Mouse (Mus musculus) forebrain, embryonic 13.5 days (tissue): ENCODE data around the gene Zfp536. TPM values are rescaled to one million over a fixed set of nuclear protein-coding genes. Genes with fewer than 3 reads are reported as not detected.
A peak's percentile ranks its signal among the peaks of the same experiment; 100 is the strongest.

ENCODE experiments used
- ATAC-seq: fragments of 200-750 bp; cut with Nextera tagmentation; 2 replicates; pipeline ENCODE4 v1.8.0; 2017
- H3K27ac ChIP-seq: fragments of 300-500 bp; sonication (generic); 2 replicates; pipeline ENCODE4 v1.5.1; 2015; ENCODE audit warnings: inconsistent platforms, mild to moderate bottlenecking, moderate library complexity
- H3K27me3 ChIP-seq: fragments of 300-500 bp; sonication (generic); 2 replicates; pipeline ENCODE4 v1.6.1; 2015; ENCODE audit warnings: mild to moderate bottlenecking, inconsistent platforms
- H3K36me3 ChIP-seq: fragments of 300-500 bp; sonication (generic); 2 replicates; pipeline ENCODE4 v1.6.1; 2015; ENCODE audit warnings: mild to moderate bottlenecking, inconsistent platforms; ENCODE audit not compliant: poor library complexity, severe bottlenecking
- H3K4me1 ChIP-seq: fragments of 300-500 bp; sonication (generic); 2 replicates; pipeline ENCODE4 v1.6.1; 2015; ENCODE audit warnings: inconsistent platforms
- H3K4me2 ChIP-seq: fragments of 300-500 bp; sonication (generic); 2 replicates; pipeline ENCODE4 v1.6.1; 2015; ENCODE audit warnings: inconsistent platforms, mild to moderate bottlenecking, moderate library complexity
- H3K4me3 ChIP-seq: fragments of 300-500 bp; sonication (generic); 2 replicates; pipeline ENCODE4 v1.5.1; 2015; ENCODE audit warnings: mild to moderate bottlenecking, inconsistent platforms
- H3K9ac ChIP-seq: fragments of 300-500 bp; sonication (generic); 2 replicates; pipeline ENCODE4 v1.6.1; 2015; ENCODE audit warnings: mild to moderate bottlenecking, inconsistent platforms
- H3K9me3 ChIP-seq: fragments of 300-500 bp; sonication (generic); replicated peaks from 2 replicates; pipeline ENCODE4 v1.6.1; 2016; ENCODE audit warnings: inconsistent platforms
- WGBS: fragments of 180-500 bp; shearing (Covaris S2); methylation state at CpG from one replicate; pipeline ENCODE4 v1.1.7; 2015; 5-methylcytosine and 5-hydroxymethylcytosine counted together
- polyA plus RNA-seq: library from polyadenylated mRNA; unstranded; fragments of >200 nt; fragmentation: Nextera tagmentation; extraction: Ambion mirVana; gene quantifications from 2 replicates; pipeline ENCODE4 v1.2.1, GENCODE M21; 2015

Zfp536 gene
- polyA plus RNA-seq, 1 experiment from 2014 or later = 39.7 TPM

- H3K9me3 ChIP-seq = no peaks in the 10 kb centered on the region
- peaks cover 22% of the 10 kb centered on the region for H3K4me1 ChIP-seq
- no peak overlapping the region for H3K9ac ChIP-seq
- ATAC-seq = no peak
- no peaks in the 10 kb centered on the region; the same call in 1 of the 2 replicates for H3K36me3 ChIP-seq
- no peak overlapping the region for H3K4me3 ChIP-seq
- no peak overlapping the region for H3K4me2 ChIP-seq
- WGBS = 94% methylated on average over 7 of the region's 7 CpGs
- no peak overlapping the region for H3K27ac ChIP-seq
- H3K27me3 ChIP-seq = no peaks in the 10 kb centered on the region
Observed at GRCm38 (mm10) chr7:37663676-37664365, 109.6 kb downstream of the Zfp536 start.

GRCm38 (mm10) chr7:37648671-37649070 is 124.8 kb downstream of the Zfp536 start:
- no peak overlapping the region for H3K9ac ChIP-seq
- 0 out of 2 replicates have a peak, but pooled peaks cover 5% of the 10 kb centered on the region for H3K9me3 ChIP-seq
- no peak for ATAC-seq
- peaks cover 2% of the 10 kb centered on the region for H3K36me3 ChIP-seq
- H3K4me1 ChIP-seq = peaks cover 43% of the 10 kb centered on the region
- no peaks in the 10 kb centered on the region for H3K27me3 ChIP-seq
- H3K27ac ChIP-seq = 0 out of 2 replicates have a peak overlapping the region, but pooled peaks have one; percentile 10
- no peak overlapping the region for H3K4me2 ChIP-seq
- 86% methylated on average over 11 of the region's 11 CpGs for WGBS
- no peak overlapping the region for H3K4me3 ChIP-seq

- ATAC-seq = no peak
- Histone ChIP-seq H3K9ac (no peak overlapping the region), H3K27ac (0 out of 2 replicates have a peak overlapping the region, but pooled peaks have one; percentile 10), H3K9me3 (0 out of 2 replicates have a peak, but pooled peaks cover 2% of the 10 kb centered on the region), H3K36me3 (peaks cover 7% of the 10 kb centered on the region), H3K27me3 (no peaks in the 10 kb centered on the region), H3K4me1 (peaks cover 43% of the 10 kb centered on the region), H3K4me2 (no peak overlapping the region), H3K4me3 (no peak overlapping the region)
- 91% methylated on average over 21 of the region's 21 CpGs for WGBS
Observed at GRCm38 (mm10) chr7:37647917-37648615, 125.4 kb downstream of the Zfp536 start.

- Histone ChIP-seq H3K4me2 (no peak overlapping the region), H3K9me3 (no peaks in the 10 kb centered on the region; the same call in 1 of the 2 replicates), H3K9ac (no peak overlapping the region), H3K36me3 (peaks cover 11% of the 10 kb centered on the region), H3K27me3 (no peaks in the 10 kb centered on the region), H3K4me1 (peaks cover 18% of the 10 kb centered on the region), H3K27ac (peak overlapping the region; percentile 32; the same call in 1 of the 2 replicates), H3K4me3 (no peak overlapping the region)
- 15% methylated on average over 12 of the region's 12 CpGs for WGBS
- no peak for ATAC-seq
Observed at GRCm38 (mm10) chr7:37639740-37640397, 133.6 kb downstream of the Zfp536 start.

- 0 out of 2 replicates have a peak, but pooled peaks cover 4% of the 10 kb centered on the region for H3K36me3 ChIP-seq
- H3K4me2 ChIP-seq = no peak overlapping the region
- ATAC-seq = no peak
- no peak overlapping the region for H3K4me3 ChIP-seq
- no peak overlapping the region for H3K27ac ChIP-seq
- peaks cover 5% of the 10 kb centered on the region for H3K4me1 ChIP-seq
- H3K9ac ChIP-seq = no peak overlapping the region
- H3K9me3 ChIP-seq = no peaks in the 10 kb centered on the region; the same call in 1 of the 2 replicates
- WGBS = 84% methylated on average over 5 of the region's 5 CpGs
- no peaks in the 10 kb centered on the region for H3K27me3 ChIP-seq
Observed at GRCm38 (mm10) chr7:37634812-37635211, 138.6 kb downstream of the Zfp536 start.

- no peak overlapping the region for H3K27ac ChIP-seq
- 82% methylated on average over 7 of the region's 7 CpGs for WGBS
- ATAC-seq = no peak
- peaks cover 39% of the 10 kb centered on the region for H3K4me1 ChIP-seq
- H3K4me3 ChIP-seq = no peak overlapping the region
- H3K9me3 ChIP-seq = no peaks in the 10 kb centered on the region
- H3K4me2 ChIP-seq = no peak overlapping the region
- no peaks in the 10 kb centered on the region for H3K36me3 ChIP-seq
- no peaks in the 10 kb centered on the region for H3K27me3 ChIP-seq
- no peak overlapping the region for H3K9ac ChIP-seq
Observed at GRCm38 (mm10) chr7:37630410-37630809, 143.0 kb downstream of the Zfp536 start.

GRCm38 (mm10) chr7:37627897-37628510 is 145.4 kb downstream of the Zfp536 start:
- no peaks in the 10 kb centered on the region for H3K9me3 ChIP-seq
- no peak overlapping the region for H3K4me3 ChIP-seq
- H3K4me1 ChIP-seq = peaks cover 58% of the 10 kb centered on the region
- WGBS = 19% methylated on average over 6 of the region's 6 CpGs
- no peak overlapping the region for H3K4me2 ChIP-seq
- no peaks in the 10 kb centered on the region for H3K27me3 ChIP-seq
- H3K36me3 ChIP-seq = no peaks in the 10 kb centered on the region
- H3K9ac ChIP-seq = no peak overlapping the region
- no peak for ATAC-seq
- peak overlapping the region; percentile 75 for H3K27ac ChIP-seq

GRCm38 (mm10) chr7:37625758-37626157 is 147.7 kb downstream of the Zfp536 start:
- H3K4me1 ChIP-seq = peaks cover 57% of the 10 kb centered on the region
- peak overlapping the region; percentile 32; the same call in 1 of the 2 replicates for H3K4me2 ChIP-seq
- WGBS = 7% methylated on average over 8 of the region's 8 CpGs
- peak overlapping the region; percentile 72 for H3K27ac ChIP-seq
- no peak overlapping the region for H3K4me3 ChIP-seq
- no peaks in the 10 kb centered on the region for H3K9me3 ChIP-seq
- no peak overlapping the region for H3K9ac ChIP-seq
- no peaks in the 10 kb centered on the region for H3K27me3 ChIP-seq
- peak; percentile 46 for ATAC-seq
- H3K36me3 ChIP-seq = no peaks in the 10 kb centered on the region

GRCm38 (mm10) chr7:37624759-37625340 is 148.6 kb downstream of the Zfp536 start:
- 2% methylated on average over 20 of the region's 20 CpGs for WGBS
- Histone ChIP-seq H3K9me3 (no peaks in the 10 kb centered on the region), H3K36me3 (no peaks in the 10 kb centered on the region), H3K27me3 (no peaks in the 10 kb centered on the region), H3K4me3 (peak overlapping the region; percentile 38), H3K4me2 (peak overlapping the region; percentile 76), H3K27ac (peak overlapping the region; percentile 84), H3K9ac (peak overlapping the region; percentile 66), H3K4me1 (peaks cover 59% of the 10 kb centered on the region)
- ATAC-seq = peak; percentile 61

GRCm38 (mm10) chr7:37623903-37624758 is 149.3 kb downstream of the Zfp536 start:
- Histone ChIP-seq H3K4me2 (peak overlapping the region; percentile 76), H3K4me3 (peak overlapping the region; percentile 38), H3K4me1 (peaks cover 61% of the 10 kb centered on the region), H3K27me3 (no peaks in the 10 kb centered on the region), H3K27ac (peak overlapping the region; percentile 84), H3K36me3 (no peaks in the 10 kb centered on the region), H3K9me3 (no peaks in the 10 kb centered on the region), H3K9ac (peak overlapping the region; percentile 66)
- WGBS = 3% methylated on average over 36 of the region's 62 CpGs
- ATAC-seq = peak; percentile 58

GRCm38 (mm10) chr7:37619254-37619653 is 154.2 kb downstream of the Zfp536 start:
- no peak overlapping the region for H3K9ac ChIP-seq
- H3K4me1 ChIP-seq = peaks cover 26% of the 10 kb centered on the region
- H3K27ac ChIP-seq = no peak overlapping the region
- 19% methylated on average over 7 of the region's 7 CpGs for WGBS
- no peak overlapping the region for H3K4me2 ChIP-seq
- H3K9me3 ChIP-seq = no peaks in the 10 kb centered on the region
- no peak overlapping the region for H3K4me3 ChIP-seq
- ATAC-seq = peak; percentile 56; the same call in 1 of the 2 replicates
- peaks cover 2% of the 10 kb centered on the region; the same call in 1 of the 2 replicates for H3K36me3 ChIP-seq
- no peaks in the 10 kb centered on the region for H3K27me3 ChIP-seq
